Mouse (Mus musculus) cerebellum, adult 2 months (tissue): Measurements from ENCODE around the gene Nectin1.

ENCODE experiments used
- CTCF ChIP-seq: fragments of 200-500 bp; IDR thresholded peaks from 2 replicates; pipeline ENCODE4 v1.5.1; 2011; ENCODE audit warnings: low read depth, mild to moderate bottlenecking, control low read depth, low read length, moderate library complexity, borderline replicate concordance; ENCODE audit not compliant: insufficient read depth
- POLR2A ChIP-seq: fragments of 200-500 bp; IDR thresholded peaks from 2 replicates; pipeline ENCODE4 v1.6.1; 2011; ENCODE audit warnings: low read length, control low read depth, borderline replicate concordance; ENCODE audit not compliant: insufficient read depth

DNA sequence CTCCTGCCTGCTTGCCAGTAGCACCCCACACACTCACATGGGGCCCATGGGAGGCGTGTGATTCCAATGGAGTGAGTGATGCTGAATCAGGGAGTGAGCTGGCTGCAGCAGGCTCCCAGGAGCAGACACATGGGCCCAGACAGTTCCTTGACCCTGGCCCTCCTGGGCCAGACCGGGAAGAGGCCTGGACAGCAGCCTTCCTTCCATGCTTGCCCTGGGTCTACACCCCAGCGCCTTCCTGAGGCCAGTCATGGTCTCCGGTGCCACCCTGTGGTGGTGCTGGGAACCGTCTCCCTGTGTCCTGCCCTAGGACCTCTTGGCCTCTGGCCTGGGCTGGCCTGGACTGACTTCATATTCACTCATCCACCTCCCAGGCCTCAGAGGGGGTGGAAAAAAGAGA lies 58.1 kb downstream of the Nectin1 start:
- TF ChIP-seq CTCF = peak; percentile 98
- TF ChIP-seq POLR2A = no peak
